Mouse (Mus musculus) spleen, postnatal 10 days (tissue): Measurements from ENCODE around the gene Tpcn1.
"Not testable (repeated sequence)": the region's sequence is repeated elsewhere in the genome, so short reads cannot be mapped to it uniquely, and the experiment has no call there.

ENCODE experiments used
- DNase-seq, 2 experiments: peaks; one replicate each; pipeline ENCODE4 v3.0.0; 2021 to 2022; ENCODE audit warnings: low spot score in 2 of 2

The Tpcn1 gene

DNA sequence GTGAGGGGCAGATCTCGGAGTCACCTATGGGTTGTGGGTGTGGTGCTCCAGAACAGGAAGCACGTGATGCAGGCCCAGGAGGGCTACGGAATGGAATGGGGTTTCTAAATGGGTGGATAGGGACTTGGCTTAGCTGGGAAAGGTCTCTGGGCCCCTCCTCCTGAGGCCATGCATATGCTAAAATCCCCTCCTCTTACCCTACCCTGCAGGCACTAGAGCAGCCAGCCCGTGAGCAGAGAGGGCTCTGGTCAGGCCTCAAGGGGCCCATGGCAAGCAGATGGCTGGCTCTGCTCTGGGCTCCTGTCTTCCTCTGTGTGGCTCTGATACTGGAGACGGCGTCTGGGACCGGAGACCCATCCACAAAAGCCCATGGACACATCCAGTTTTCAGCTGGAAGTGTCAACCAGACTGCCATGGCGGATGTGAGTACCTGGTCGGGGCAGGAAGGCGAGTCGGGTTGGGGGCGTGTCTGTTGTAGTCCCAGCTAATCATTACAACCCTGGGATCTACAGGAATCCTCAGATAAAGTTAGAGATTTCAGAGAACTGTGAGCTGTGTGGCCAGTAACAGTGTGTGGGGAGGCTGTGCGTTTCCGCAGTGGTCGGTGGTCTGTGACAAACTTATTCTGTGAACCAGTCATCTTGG lies 75.4 kb downstream of the Tpcn1 start:
- DNase-seq, result no peak

GRCm38 (mm10) chr5:120511643-120512220 lies 76.7 kb downstream of the Tpcn1 start:
- peak in 1 of 2 experiments; percentile 36 for DNase-seq

DNA sequence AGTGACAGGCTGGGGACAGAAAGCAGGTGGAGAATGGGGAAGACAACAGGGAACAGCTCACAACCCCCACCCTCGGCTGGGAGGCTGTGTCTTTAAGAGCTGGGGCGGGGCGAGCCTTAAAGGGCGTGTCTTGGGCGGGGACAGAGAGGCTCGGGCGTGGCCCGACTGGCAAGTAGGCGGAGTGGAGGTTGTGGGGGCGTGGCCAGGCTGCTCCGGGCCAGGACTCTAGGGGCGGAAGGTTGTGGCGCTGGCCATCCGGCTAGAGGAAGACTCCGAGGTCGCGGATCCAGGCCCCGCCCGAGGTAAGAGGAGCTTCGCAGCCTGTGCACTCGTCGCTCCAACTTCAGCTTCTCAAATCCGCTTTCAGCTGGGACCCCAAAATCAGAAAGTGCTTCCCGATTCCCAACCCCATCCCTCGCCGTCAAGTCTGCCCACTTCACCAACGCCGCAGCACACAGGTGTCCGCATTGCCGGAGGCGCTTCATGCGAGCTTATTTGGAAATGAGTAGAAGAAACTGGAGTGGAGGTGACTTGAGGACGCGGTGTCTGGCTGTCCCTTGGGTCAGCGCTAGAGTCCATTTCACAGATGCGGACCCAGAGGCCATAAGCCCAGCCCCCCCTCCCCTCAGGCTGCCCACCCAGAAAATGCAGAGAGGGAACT lies 77.4 kb downstream of the Tpcn1 start, which contains the start of gene Slc8b1:
Slc8b1 (plus strand) TSS at position 187 of the 661 bp plus-strand sequence.
- DNase-seq, result peak; percentile 90 to 98

- no peak for DNase-seq
Measured at GRCm38 (mm10) chr5:120507311-120507710, 81.2 kb downstream of the Tpcn1 start.

- DNase-seq, result no peak
Measured at GRCm38 (mm10) chr5:120506490-120506889, 82.0 kb downstream of the Tpcn1 start.

- DNase-seq, result no peak
Measured at GRCm38 (mm10) chr5:120505781-120506180, 82.7 kb downstream of the Tpcn1 start.

- peak; percentile 76 to 79 for DNase-seq
Measured at GRCm38 (mm10) chr5:120505368-120505767, 83.1 kb downstream of the Tpcn1 start.

- DNase-seq, result peak; percentile 78 to 90
Measured at GRCm38 (mm10) chr5:120503144-120503795, 85.2 kb downstream of the Tpcn1 start, which contains the start of gene Plbd2. TSS of gene Plbd2 (minus strand) at chr5:120503625.

DNA sequence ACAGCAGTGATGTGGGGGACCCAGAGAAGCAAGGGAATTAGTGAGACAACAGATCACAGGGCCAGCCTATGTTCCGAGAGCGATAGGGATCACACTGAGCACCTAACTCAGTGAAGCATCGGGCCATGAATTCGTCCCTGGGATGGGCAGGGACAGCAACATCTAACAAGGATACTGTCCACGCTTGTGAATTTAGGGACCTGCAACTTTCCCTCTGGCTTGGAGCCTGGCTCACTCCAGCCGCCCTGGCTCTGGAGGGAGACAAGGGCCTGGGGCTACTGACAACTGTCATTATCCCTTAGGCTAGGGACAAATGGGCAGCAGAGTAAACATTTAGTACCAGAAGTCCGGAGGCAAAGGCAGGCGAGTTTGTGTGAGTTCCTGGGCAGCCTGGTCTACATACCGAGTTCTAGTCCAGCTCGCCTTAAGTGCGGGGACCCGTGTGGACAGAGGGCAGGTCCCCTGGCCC lies 85.8 kb downstream of the Tpcn1 start:
- no peak for DNase-seq

GRCm38 (mm10) chr5:120502147-120502621 lies 86.3 kb downstream of the Tpcn1 start:
- no peak for DNase-seq

DNA sequence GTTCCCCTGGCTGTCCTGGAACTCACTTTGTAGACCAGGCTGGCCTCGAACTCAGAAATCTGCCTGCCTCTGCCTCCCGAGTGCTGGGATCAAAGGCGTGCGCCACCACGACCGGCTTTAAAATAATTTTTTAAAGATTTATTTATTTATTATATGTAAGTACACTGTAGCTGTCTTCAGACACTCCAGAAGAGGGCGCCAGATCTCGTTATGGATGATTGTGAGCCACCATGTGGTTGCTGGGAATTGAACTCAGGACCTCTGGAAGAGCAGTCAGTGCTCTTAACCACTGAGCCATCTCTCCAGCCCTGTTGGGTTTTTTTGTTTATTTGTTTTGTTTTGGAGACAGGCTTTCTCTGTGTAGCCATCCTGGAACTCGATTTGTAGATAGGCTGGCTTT lies 87.9 kb downstream of the Tpcn1 start:
- not testable (repeated sequence) for DNase-seq

- no peak for DNase-seq
Measured at GRCm38 (mm10) chr5:120499202-120499601, 89.3 kb downstream of the Tpcn1 start.

- DNase-seq, result no peak
Measured at GRCm38 (mm10) chr5:120497071-120497470, 91.4 kb downstream of the Tpcn1 start.

DNA sequence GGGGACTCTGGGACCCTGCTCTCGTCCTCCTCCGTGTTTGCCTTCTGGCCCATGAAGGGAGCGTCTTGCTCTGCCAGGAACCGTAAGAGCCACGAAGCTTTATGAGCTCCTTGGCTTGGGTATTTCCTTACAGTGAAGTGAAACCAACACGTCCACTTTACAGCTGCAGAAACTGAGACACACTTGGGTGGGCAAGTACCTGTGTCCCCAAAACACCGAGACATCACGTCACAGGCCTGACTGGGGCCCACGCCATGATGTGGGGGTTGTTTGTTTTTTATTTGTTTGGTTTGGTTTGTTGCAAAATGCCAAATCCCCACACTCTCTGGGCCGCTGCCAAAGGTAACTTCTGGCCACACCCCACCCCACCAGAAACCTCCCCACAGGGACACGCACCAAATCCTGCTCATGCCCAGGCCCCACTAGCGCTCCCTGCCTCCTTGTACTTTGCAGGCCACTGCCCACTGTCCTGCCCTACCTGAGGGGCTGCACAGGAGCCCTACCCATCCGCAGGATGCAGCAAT lies 92.7 kb downstream of the Tpcn1 start:
- DNase-seq, result no peak

GRCm38 (mm10) chr5:120495064-120495702 lies 93.3 kb downstream of the Tpcn1 start:
- no peak for DNase-seq

GRCm38 (mm10) chr5:120493873-120494395 lies 94.5 kb downstream of the Tpcn1 start:
- DNase-seq, result no peak

- no peak for DNase-seq
Measured at GRCm38 (mm10) chr5:120493440-120493839, 95.0 kb downstream of the Tpcn1 start.

GRCm38 (mm10) chr5:120492437-120492836 lies 96.0 kb downstream of the Tpcn1 start:
- DNase-seq, result peak in 1 of 2 experiments; percentile 48

GRCm38 (mm10) chr5:120490679-120491192 lies 97.7 kb downstream of the Tpcn1 start:
- DNase-seq, result no peak

- DNase-seq, result no peak
Measured at GRCm38 (mm10) chr5:120487844-120488243, 100.6 kb downstream of the Tpcn1 start.
